Mouse (Mus musculus) intestine, embryonic 15.5 days (tissue): Measurements from ENCODE around the gene Phf14. TPM values are rescaled to one million over a fixed set of nuclear protein-coding genes. Genes with fewer than 3 reads are reported as not detected.

Experiments
- ATAC-seq: fragments of 200-750 bp; cut with Nextera tagmentation; 2 replicates; pipeline ENCODE4 v1.8.0; 2017; ENCODE audit warnings: moderate TSS enrichment, moderate library complexity
- H3K27ac ChIP-seq: fragments of 300-500 bp; sonication (generic); 2 replicates; pipeline ENCODE4 v1.5.1; 2015; ENCODE audit warnings: mild to moderate bottlenecking, inconsistent platforms
- H3K27me3 ChIP-seq: fragments of 300-500 bp; sonication (generic); replicated peaks from 2 replicates; pipeline ENCODE4 v1.6.1; 2015; ENCODE audit warnings: inconsistent platforms
- H3K36me3 ChIP-seq: fragments of 300-500 bp; sonication (generic); 2 replicates; pipeline ENCODE4 v1.6.1; 2015; ENCODE audit warnings: inconsistent platforms
- H3K4me1 ChIP-seq: fragments of 300-500 bp; sonication (generic); replicated peaks from 2 replicates; pipeline ENCODE4 v1.6.1; 2015; ENCODE audit warnings: inconsistent platforms
- H3K4me2 ChIP-seq: fragments of 300-500 bp; sonication (generic); replicated peaks from 2 replicates; pipeline ENCODE4 v1.6.1; 2015; ENCODE audit warnings: mild to moderate bottlenecking, inconsistent platforms
- H3K4me3 ChIP-seq: fragments of 300-500 bp; sonication (generic); replicated peaks from 2 replicates; pipeline ENCODE4 v1.5.1; 2015; ENCODE audit warnings: inconsistent platforms
- H3K9ac ChIP-seq: fragments of 300-500 bp; sonication (generic); 2 replicates; pipeline ENCODE4 v1.6.1; 2015; ENCODE audit warnings: inconsistent platforms
- H3K9me3 ChIP-seq: fragments of 300-500 bp; sonication (generic); 2 replicates; pipeline ENCODE4 v1.6.1; 2016; ENCODE audit warnings: inconsistent platforms
- WGBS: fragments of 180-500 bp; shearing (Covaris S2); methylation state at CpG from one replicate; pipeline ENCODE4 v1.1.7; 2015; 5-methylcytosine and 5-hydroxymethylcytosine counted together
- polyA plus RNA-seq: library from polyadenylated mRNA; unstranded; fragments of >200 nt; fragmentation: Nextera tagmentation; extraction: Ambion mirVana; gene quantifications from 2 replicates; pipeline ENCODE4 v1.2.1, GENCODE M21; 2015

Gene Phf14
- polyA plus RNA-seq, 1 experiment from 2014 or later: 51.3 TPM

- no peaks in the 10 kb centered on the region for H3K27me3 ChIP-seq
These were observed 52.6 kb downstream of the Phf14 start for GRCm38 (mm10) chr6:11960172-11960571.

DNA sequence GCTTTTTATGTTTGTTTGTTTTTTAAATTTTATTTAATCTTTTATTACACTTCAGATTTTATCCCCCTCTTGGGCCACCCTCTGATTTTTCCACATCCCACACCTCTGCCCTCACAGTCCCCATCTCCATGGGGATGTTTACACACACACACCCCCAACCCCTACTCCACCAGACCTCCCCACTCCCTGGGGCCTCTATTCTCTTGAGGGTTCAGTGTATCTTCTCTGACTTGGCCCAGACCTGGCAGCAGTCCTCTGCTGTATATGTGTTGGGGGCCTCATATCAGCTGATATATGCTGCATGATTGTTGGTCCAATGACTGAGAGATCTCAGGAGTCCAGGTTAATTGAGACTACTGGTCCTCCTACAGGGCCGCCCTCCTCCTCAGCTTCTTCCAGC lies 86.2 kb downstream of the Phf14 start:
- H3K27ac ChIP-seq: no peak overlapping the region
- no peaks in the 10 kb centered on the region for H3K4me1 ChIP-seq
- no peak for ATAC-seq
- no peak overlapping the region for H3K9ac ChIP-seq
- H3K36me3 ChIP-seq: peaks cover 8% of the 10 kb centered on the region; the same call in 1 of the 2 replicates
- 100% methylated on average over 1 of the region's 1 CpGs for WGBS
- no peak overlapping the region for H3K4me3 ChIP-seq
- H3K4me2 ChIP-seq: no peak overlapping the region
- H3K9me3 ChIP-seq: no peaks in the 10 kb centered on the region
- H3K27me3 ChIP-seq: no peaks in the 10 kb centered on the region

More at GRCm38 (mm10) chr6:11960172-11960571, 52.6 kb downstream of the Phf14 start:
- no peak overlapping the region for H3K4me2 ChIP-seq
- no peaks in the 10 kb centered on the region for H3K4me1 ChIP-seq
- H3K36me3 ChIP-seq: peaks cover 4% of the 10 kb centered on the region; the same call in 1 of the 2 replicates
- ATAC-seq: no peak
- no peak overlapping the region for H3K27ac ChIP-seq
- H3K4me3 ChIP-seq: no peak overlapping the region
- no peaks in the 10 kb centered on the region for H3K9me3 ChIP-seq
- H3K9ac ChIP-seq: no peak overlapping the region
- 90% methylated on average over 7 of the region's 7 CpGs for whole genome bisulfite sequencing

GRCm38 (mm10) chr6:11998576-11998975 lies 91.0 kb downstream of the Phf14 start:
- Histone ChIP-seq H3K4me3 (no peak overlapping the region), H3K9ac (no peak overlapping the region), H3K27me3 (no peaks in the 10 kb centered on the region), H3K27ac (no peak overlapping the region), H3K9me3 (no peaks in the 10 kb centered on the region), H3K36me3 (peaks cover 15% of the 10 kb centered on the region; the same call in 1 of the 2 replicates), H3K4me2 (no peak overlapping the region), H3K4me1 (no peaks in the 10 kb centered on the region)
- ATAC-seq: no peak
- 64% methylated on average over 4 of the region's 4 CpGs for WGBS

DNA sequence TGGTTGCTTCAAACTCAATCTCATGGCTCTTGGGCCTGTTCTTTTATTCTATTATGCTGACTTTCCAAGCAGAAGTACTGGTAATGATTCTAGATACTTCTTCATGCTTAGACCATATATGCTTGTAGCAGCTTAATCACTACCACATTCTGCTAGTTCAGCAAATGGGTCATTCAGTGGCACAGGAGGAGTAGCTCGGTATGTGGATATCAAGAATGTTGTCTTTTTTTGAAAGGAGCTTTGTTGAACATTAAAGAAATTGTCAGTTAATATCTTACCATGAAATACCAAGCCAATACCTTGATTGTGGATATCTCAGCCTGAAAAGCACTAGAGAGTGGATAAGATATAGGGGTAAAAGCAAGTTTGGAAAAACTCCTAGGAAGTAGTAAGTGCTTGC lies 91.9 kb downstream of the Phf14 start:
- 79% methylated on average over 1 of the region's 1 CpGs for WGBS
- no peak for ATAC-seq
- no peak overlapping the region for H3K27ac ChIP-seq

DNA sequence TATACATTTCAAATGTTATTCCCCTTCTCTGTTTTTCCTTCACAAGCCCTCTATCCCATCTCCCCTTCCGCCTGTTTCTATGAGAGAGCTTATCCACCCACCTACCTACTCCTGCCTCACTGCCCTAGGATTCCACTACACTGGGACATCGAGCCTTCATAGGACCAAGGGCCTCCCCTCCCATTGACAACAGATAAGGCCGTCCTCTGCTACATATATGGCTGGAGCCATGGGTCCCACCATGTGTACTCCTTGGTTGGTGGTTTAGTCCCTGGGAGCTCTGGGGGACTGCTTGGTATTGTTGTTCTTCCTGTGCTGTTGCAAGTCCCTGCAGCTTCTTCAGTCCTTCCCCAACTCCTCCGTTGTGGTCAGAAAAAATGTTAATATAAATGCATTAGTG lies 97.8 kb downstream of the Phf14 start:
- Histone ChIP-seq H3K27me3 (no peaks in the 10 kb centered on the region), H3K4me1 (no peaks in the 10 kb centered on the region), H3K9ac (no peak overlapping the region), H3K27ac (no peak overlapping the region), H3K36me3 (0 out of 2 replicates have a peak, but pooled peaks cover 6% of the 10 kb centered on the region), H3K4me3 (no peak overlapping the region), H3K9me3 (no peaks in the 10 kb centered on the region), H3K4me2 (no peak overlapping the region)
- WGBS: 91% methylated on average over 4 of the region's 4 CpGs
- no peak for ATAC-seq

More for the DNA sequence above, 91.9 kb downstream of the Phf14 start:
- Histone ChIP-seq H3K4me2 (no peak overlapping the region), H3K27me3 (no peaks in the 10 kb centered on the region), H3K4me3 (no peak overlapping the region), H3K4me1 (no peaks in the 10 kb centered on the region), H3K9ac (no peak overlapping the region), H3K9me3 (no peaks in the 10 kb centered on the region), H3K36me3 (peaks cover 15% of the 10 kb centered on the region; the same call in 1 of the 2 replicates)

- H3K27ac ChIP-seq: no peak overlapping the region
- no peak overlapping the region for H3K4me3 ChIP-seq
- H3K9me3 ChIP-seq: no peaks in the 10 kb centered on the region
- WGBS: 93% methylated on average over 1 of the region's 1 CpGs
- 0 out of 2 replicates have a peak, but pooled peaks cover 6% of the 10 kb centered on the region for H3K36me3 ChIP-seq
- no peaks in the 10 kb centered on the region for H3K27me3 ChIP-seq
- no peak overlapping the region for H3K4me2 ChIP-seq
- ATAC-seq: no peak
- no peak overlapping the region for H3K9ac ChIP-seq
- no peaks in the 10 kb centered on the region for H3K4me1 ChIP-seq
These were observed 98.4 kb downstream of the Phf14 start for GRCm38 (mm10) chr6:12006001-12006400.

- Histone ChIP-seq H3K4me1 (no peaks in the 10 kb centered on the region), H3K4me2 (no peak overlapping the region), H3K4me3 (no peak overlapping the region), H3K27ac (no peak overlapping the region), H3K9me3 (no peaks in the 10 kb centered on the region), H3K36me3 (no peaks in the 10 kb centered on the region), H3K27me3 (no peaks in the 10 kb centered on the region), H3K9ac (no peak overlapping the region)
- 88% methylated on average over 5 of the region's 5 CpGs for WGBS
- ATAC-seq: no peak
These were observed 104.5 kb downstream of the Phf14 start for GRCm38 (mm10) chr6:12012103-12012502.

- H3K36me3 ChIP-seq: 0 out of 2 replicates have a peak, but pooled peaks cover 3% of the 10 kb centered on the region
- no peak overlapping the region for H3K27ac ChIP-seq
- H3K4me1 ChIP-seq: no peaks in the 10 kb centered on the region
- H3K4me2 ChIP-seq: no peak overlapping the region
- H3K27me3 ChIP-seq: no peaks in the 10 kb centered on the region
- H3K9me3 ChIP-seq: no peaks in the 10 kb centered on the region
- no peak for ATAC-seq
- no peak overlapping the region for H3K4me3 ChIP-seq
- WGBS: 65% methylated on average over 2 of the region's 2 CpGs
- no peak overlapping the region for H3K9ac ChIP-seq
These were observed 106.4 kb downstream of the Phf14 start for GRCm38 (mm10) chr6:12014035-12014434.

GRCm38 (mm10) chr6:12014733-12015132 lies 107.1 kb downstream of the Phf14 start:
- ATAC-seq: 0 out of 2 replicates have a peak, but pooled peaks have one; percentile 26
- H3K4me2 ChIP-seq: no peak overlapping the region
- H3K4me3 ChIP-seq: no peak overlapping the region
- 0 out of 2 replicates have a peak, but pooled peaks cover 3% of the 10 kb centered on the region for H3K36me3 ChIP-seq
- WGBS: 85% methylated on average over 2 of the region's 2 CpGs
- no peak overlapping the region for H3K9ac ChIP-seq
- no peaks in the 10 kb centered on the region for H3K4me1 ChIP-seq
- H3K27me3 ChIP-seq: no peaks in the 10 kb centered on the region
- no peaks in the 10 kb centered on the region for H3K9me3 ChIP-seq
- H3K27ac ChIP-seq: no peak overlapping the region

GRCm38 (mm10) chr6:12019736-12020135 lies 112.1 kb downstream of the Phf14 start:
- no peak overlapping the region for H3K4me3 ChIP-seq
- WGBS: 64% methylated on average over 1 of the region's 1 CpGs
- H3K36me3 ChIP-seq: 0 out of 2 replicates have a peak, but pooled peaks cover 3% of the 10 kb centered on the region
- H3K4me2 ChIP-seq: no peak overlapping the region
- ATAC-seq: peak; percentile 72
- H3K9me3 ChIP-seq: no peaks in the 10 kb centered on the region
- no peaks in the 10 kb centered on the region for H3K27me3 ChIP-seq
- H3K9ac ChIP-seq: no peak overlapping the region
- no peak overlapping the region for H3K27ac ChIP-seq
- H3K4me1 ChIP-seq: no peaks in the 10 kb centered on the region

GRCm38 (mm10) chr6:12020156-12020555 lies 112.5 kb downstream of the Phf14 start:
- peak; percentile 64; the same call in 1 of the 2 replicates for ATAC-seq
- no peaks in the 10 kb centered on the region for H3K4me1 ChIP-seq
- no peak overlapping the region for H3K4me2 ChIP-seq
- no peak overlapping the region for H3K4me3 ChIP-seq
- H3K36me3 ChIP-seq: 0 out of 2 replicates have a peak, but pooled peaks cover 3% of the 10 kb centered on the region
- no peaks in the 10 kb centered on the region for H3K9me3 ChIP-seq
- H3K27ac ChIP-seq: no peak overlapping the region
- WGBS: 61% methylated on average over 3 of the region's 3 CpGs
- no peak overlapping the region for H3K9ac ChIP-seq
- no peaks in the 10 kb centered on the region for H3K27me3 ChIP-seq

- Histone ChIP-seq H3K4me1 (no peaks in the 10 kb centered on the region), H3K4me3 (no peak overlapping the region), H3K27ac (no peak overlapping the region), H3K9me3 (no peaks in the 10 kb centered on the region), H3K36me3 (0 out of 2 replicates have a peak, but pooled peaks cover 3% of the 10 kb centered on the region), H3K27me3 (no peaks in the 10 kb centered on the region), H3K4me2 (no peak overlapping the region), H3K9ac (no peak overlapping the region)
- ATAC-seq: peak; percentile 50
- WGBS: 82% methylated on average over 4 of the region's 4 CpGs
These were observed 113.1 kb downstream of the Phf14 start for GRCm38 (mm10) chr6:12020738-12021137.

DNA sequence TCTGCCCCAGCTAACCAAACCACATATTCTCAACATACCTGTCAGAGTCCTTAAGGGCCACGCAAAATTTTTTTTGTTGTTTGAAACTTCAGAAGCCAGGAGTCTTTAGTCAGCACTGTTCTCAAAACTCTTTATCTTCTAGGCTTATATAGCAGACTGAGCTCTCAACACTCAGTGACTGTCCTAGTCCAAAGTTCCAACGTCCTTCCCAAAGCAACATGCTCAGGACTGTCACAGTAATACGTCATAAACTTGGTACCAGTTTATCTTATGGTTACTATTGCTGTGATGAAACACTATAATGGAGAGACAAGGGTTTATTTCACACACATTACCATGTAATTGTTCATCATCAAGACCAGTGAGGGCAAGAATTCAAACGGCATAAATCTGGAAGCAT lies 113.9 kb downstream of the Phf14 start:
- no peaks in the 10 kb centered on the region for H3K27me3 ChIP-seq
- no peak overlapping the region for H3K4me3 ChIP-seq
- ATAC-seq: no peak
- no peak overlapping the region for H3K4me2 ChIP-seq
- H3K9me3 ChIP-seq: no peaks in the 10 kb centered on the region
- H3K36me3 ChIP-seq: 0 out of 2 replicates have a peak, but pooled peaks cover 3% of the 10 kb centered on the region
- no peak overlapping the region for H3K9ac ChIP-seq
- H3K4me1 ChIP-seq: no peaks in the 10 kb centered on the region
- no peak overlapping the region for H3K27ac ChIP-seq
- WGBS: 80% methylated on average over 4 of the region's 4 CpGs
